Mouse (Mus musculus): Measurements from ENCODE around the gene Adam17.

DNA sequence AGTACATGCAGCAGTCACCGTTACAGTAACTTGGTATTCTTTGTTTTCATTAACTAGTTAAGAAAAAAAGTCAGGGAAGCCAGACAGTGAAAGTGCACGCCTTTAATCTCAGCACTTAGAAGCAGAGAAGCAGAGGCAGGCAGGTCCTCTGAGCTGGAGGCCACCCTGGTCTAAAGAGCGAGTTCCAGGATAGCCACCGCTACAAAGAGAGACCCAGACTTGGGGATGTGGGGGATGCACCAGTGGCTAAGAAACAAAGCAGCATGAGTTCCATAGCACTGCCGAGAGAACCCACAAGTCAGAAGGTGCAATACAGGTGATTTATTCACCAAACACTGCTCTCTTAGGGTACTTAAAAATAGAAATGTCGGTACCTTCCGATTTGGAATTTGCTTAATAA, 40.4 kb downstream of the Adam17 start:
- TF ChIP-seq CTCF (IDR thresholded peaks at IDR 0.05; ENCODE audit: low read depth) (no peak), EP300 (IDR thresholded peaks at IDR 0.05; ENCODE audit: low read depth) (no peak)
